Mouse (Mus musculus) lung, postnatal 10 days (tissue): ENCODE measurements at regions not wholly inside any gene's neighbourhood (a gene's known extent, or its start where the extent isn't known, plus 50 kb on each side); places are given as distances from the start of the nearest gene placed in this dataset.

Experiments used
- DNase-seq: peaks from one replicate; pipeline ENCODE4 v3.0.0; 2021

DNA sequence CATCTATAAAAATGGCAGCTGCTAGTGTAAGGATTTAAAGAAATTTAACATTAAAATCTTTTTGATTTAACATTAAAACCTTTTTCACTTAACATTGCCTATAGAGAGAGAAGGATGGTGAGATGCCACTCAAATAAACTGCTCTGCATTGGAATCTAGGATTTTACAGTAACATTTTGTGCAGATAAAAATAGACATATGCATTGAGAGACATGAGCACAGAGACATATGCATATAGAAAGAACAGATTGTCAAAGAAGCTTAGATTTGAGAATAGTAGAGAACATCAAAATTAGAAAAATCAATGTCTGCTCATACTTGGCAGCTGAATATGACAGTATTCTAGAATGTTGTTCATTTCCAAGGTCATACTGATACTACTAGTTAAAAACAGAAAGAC, 220.2 kb downstream of the Arap2 start:
- no peak for DNase-seq

DNA sequence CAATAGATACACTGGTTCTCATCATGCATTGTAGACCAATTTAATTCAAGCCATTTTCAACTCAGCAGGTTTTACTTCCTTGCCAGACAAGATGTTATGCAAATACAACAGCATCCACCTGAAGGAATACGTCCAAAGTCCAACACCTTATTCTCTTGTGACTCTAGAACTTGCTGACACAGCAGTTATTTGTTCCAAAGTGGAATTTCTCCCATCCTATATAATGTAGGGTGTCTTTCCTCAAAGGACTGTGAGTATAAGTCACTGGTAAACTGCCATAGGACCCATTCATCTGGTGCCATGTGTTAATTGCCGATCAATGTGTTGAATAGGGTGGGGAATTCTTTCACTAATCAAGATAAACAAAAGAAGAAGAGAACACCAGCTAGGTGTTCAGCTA, 226.7 kb downstream of the Arap2 start:
- no peak for DNase-seq

DNA sequence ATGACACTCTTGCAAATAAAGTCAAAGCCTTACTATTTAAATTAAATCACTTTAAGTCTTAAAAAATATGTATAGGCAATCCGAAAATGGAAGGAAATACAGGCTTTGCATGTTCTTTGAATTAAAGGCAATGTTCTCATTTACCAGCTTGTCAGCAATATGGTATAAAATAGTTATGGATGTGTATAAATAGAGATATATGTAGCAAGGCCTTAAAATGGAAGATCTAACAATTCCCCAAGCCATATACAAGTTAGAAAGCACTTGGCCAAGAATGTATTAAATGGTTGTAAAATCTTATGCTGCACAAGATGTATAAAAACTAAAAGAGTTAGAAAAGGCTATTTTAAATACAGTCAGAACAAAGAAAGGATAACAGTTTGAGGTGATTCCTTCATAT, 254.1 kb downstream of the Arap2 start:
- no peak for DNase-seq

DNA sequence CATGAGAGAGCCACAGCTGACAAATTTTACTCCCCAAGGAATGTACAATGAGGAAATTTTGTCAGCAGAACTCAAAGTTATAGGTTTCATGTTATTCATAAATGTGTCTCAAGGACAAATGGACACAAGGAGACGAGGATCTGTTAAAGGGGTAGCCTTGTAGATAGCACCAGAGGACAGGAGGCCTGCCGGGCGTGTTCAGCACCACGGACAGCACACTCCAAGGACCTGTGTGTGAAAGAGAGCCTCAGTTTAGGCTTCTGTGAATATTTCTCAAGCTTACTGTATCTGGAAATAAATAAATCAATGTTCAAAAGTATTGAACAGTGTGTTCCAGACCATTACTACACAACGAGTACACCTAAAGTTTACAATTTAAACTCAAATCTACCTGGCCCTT, 282.4 kb downstream of the Arap2 start:
- DNase-seq: peak; percentile 16

DNA sequence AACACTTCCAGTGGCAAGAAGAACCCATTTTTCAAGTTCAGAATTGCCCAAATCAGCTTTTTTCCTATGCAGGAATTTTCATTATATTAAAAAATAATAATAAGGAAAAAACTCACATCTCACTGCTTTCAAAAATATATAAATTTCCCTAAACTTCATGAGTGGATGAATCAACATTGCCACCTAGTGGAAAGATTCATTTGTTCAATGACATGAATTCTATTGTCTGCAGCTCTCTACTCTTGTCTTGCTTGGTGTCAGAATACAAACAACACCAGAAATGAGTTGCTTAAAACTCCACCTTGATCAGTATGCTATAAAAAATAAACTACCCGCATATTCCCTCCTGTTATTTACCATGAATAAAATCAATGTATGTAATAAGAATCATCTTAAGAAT, 285.0 kb downstream of the Arap2 start:
- DNase-seq: no peak

DNA sequence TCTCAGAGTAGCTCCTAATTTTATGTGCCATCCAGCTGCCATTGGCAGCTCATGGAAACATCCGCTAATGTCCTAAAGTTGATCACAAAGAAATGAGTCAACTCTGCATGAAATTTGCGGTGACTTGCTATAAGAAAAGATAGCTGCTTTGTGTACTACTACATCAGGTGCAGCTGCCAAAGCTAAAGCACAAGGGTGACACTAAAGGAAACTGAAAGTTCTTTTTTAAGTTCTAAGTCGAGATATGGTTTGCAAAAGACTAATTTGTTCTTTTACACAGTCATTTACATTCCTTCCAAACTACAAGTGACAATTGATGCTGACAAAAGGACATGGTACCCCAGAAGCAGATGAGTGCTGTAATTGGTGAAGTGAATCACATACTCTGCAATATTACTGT, 292.5 kb downstream of the Arap2 start:
- DNase-seq: no peak

DNA sequence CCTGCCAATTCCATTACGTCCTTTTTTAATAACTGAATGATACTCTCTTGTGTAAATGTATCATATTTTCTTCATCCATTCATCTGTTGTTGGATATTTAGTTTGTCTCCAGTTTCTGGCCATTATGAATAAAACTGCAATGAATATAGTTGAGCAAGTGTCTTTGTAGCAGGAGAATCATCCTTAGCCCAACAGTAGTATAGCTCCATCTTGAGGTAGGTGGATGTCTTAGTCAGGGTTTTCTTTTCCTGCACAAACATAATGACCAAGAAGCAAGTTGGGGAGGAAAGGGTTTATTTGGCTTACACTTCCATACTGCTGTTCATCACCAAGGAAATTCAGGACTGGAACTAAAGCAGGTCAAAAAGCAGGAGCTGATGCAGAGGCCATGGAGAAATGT, 299.2 kb downstream of the Arap2 start:
- no peak for DNase-seq

DNA sequence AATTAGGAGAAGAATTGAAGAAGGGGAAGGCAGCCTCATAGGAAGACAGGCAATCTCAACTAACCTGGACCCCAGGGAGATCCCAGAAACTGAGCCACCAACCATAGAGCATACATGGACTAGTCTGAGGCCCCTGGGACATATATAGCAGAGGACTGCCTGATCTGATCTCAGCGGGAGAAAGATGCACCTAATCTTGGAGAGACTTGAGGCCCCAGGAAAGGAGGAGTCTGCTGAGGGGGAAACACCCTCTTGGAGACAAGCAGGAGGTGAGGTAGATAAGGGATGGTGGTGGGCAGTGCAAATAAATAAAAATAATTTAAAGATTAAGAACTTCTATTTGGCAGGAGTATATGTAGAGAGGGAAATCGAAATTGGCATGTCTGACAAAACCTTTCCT, 303.4 kb downstream of the Arap2 start:
- no peak for DNase-seq
